Comparison of ENCODE assay signal across 15 mouse cellular contexts in the genomic region with DNA sequence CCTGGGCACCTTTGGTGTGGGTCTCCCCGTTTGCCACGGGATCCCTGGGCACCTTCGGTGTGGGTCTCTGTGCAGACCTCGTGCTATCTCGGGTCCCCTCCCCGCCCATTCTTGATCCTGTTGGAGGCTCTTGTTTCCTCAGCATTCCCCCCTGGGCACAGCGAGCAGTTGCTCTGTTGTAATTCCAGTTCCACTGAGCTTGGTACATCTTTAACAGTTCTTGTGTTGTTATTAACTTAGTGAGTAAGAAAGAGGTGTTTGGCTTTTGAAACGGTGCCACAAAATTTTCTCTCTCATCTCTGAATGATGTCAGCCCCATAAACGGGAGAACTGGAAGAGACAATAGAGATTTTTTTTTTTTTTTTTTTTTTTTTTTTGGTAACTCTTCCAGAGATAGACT.
"Had no signal": no experiment of that assay in that cellular context is flagged by ENCODE, and none has a peak within 500 bp of the region (broad histone marks: within the 10 kb centered on the region; RNA-seq: fewer than 3 reads in every experiment).

No protein-coding gene starts in this region.

- H3K36me3 ChIP-seq: neural tube, embryonic 13.5 days; neural tube, embryonic 15.5 days; stomach, embryonic 15.5 days had no signal

- H3K9ac ChIP-seq: neural tube, embryonic 13.5 days; neural tube, embryonic 15.5 days; stomach, embryonic 15.5 days had no signal

- H3K27me3 ChIP-seq: neural tube, embryonic 13.5 days; neural tube, embryonic 15.5 days; stomach, embryonic 15.5 days had no signal

- H3K27ac ChIP-seq: neural tube, embryonic 13.5 days; neural tube, embryonic 15.5 days; stomach, embryonic 15.5 days; stomach, postnatal 0 days had no signal

- H3K4me2 ChIP-seq: neural tube, embryonic 13.5 days; neural tube, embryonic 15.5 days; stomach, embryonic 15.5 days had no signal

- H3K4me3 ChIP-seq: neural tube, embryonic 13.5 days; neural tube, embryonic 15.5 days; stomach, embryonic 15.5 days had no signal

- H3K4me1 ChIP-seq: neural tube, embryonic 13.5 days; neural tube, embryonic 15.5 days; stomach, embryonic 15.5 days had no signal

- H3K9me3 ChIP-seq: neural tube, embryonic 13.5 days; neural tube, embryonic 15.5 days; stomach, embryonic 15.5 days had no signal

- DNase-seq: retina, postnatal 1 day; right cerebral cortex, adult 18-20 months; right cerebral cortex, postnatal 25 days; right cerebral cortex, postnatal 4 days; spleen, adult 18-20 months; thymus, adult 18-20 months; thymus, adult 2 months; thymus, postnatal 14 days; thymus, postnatal 25 days; thymus, postnatal 36 days; thymus, postnatal 4 days had no signal
